Mouse (Mus musculus) intestine, embryonic 16.5 days (tissue): ENCODE results near the gene Tmigd3. TPM values are rescaled to one million over a fixed set of nuclear protein-coding genes. Genes with fewer than 3 reads are reported as not detected.

ENCODE experiments used
- ATAC-seq: fragments of 200-750 bp; cut with Nextera tagmentation; 2 replicates; pipeline ENCODE4 v1.8.0; 2017; ENCODE audit warnings: moderate TSS enrichment, moderate library complexity
- H3K27ac ChIP-seq: fragments of 300-500 bp; sonication (generic); 2 replicates; pipeline ENCODE4 v1.5.1; 2014; ENCODE audit warnings: mild to moderate bottlenecking, low read length
- H3K27me3 ChIP-seq: fragments of 300-500 bp; sonication (generic); replicated peaks from 2 replicates; pipeline ENCODE4 v1.6.1; 2014; ENCODE audit warnings: low read length, control low read depth, mixed read lengths; ENCODE audit not compliant: control insufficient read depth, insufficient read depth
- H3K36me3 ChIP-seq: fragments of 300-500 bp; sonication (generic); 2 replicates; pipeline ENCODE4 v1.6.1; 2014; ENCODE audit warnings: low read length, control low read depth; ENCODE audit not compliant: control insufficient read depth, insufficient read depth
- H3K4me1 ChIP-seq: fragments of 300-500 bp; sonication (generic); 2 replicates; pipeline ENCODE4 v1.6.1; 2014; ENCODE audit warnings: low read length, control low read depth, mixed read lengths; ENCODE audit not compliant: control insufficient read depth, insufficient read depth
- H3K4me2 ChIP-seq: fragments of 300-500 bp; sonication (generic); 2 replicates; pipeline ENCODE4 v1.6.1; 2014; ENCODE audit warnings: low read depth, low read length, control low read depth
- H3K4me3 ChIP-seq: fragments of 300-500 bp; sonication (generic); 2 replicates; pipeline ENCODE4 v1.5.1; 2014; ENCODE audit warnings: mild to moderate bottlenecking, low read length
- H3K9ac ChIP-seq: fragments of 300-500 bp; sonication (generic); 2 replicates; pipeline ENCODE4 v1.6.1; 2014; ENCODE audit warnings: low read depth, low read length
- H3K9me3 ChIP-seq: fragments of 300-500 bp; sonication (generic); 2 replicates; pipeline ENCODE4 v1.6.1; 2016; ENCODE audit warnings: low read length, control low read depth; ENCODE audit not compliant: control insufficient read depth
- WGBS: fragments of 180-500 bp; shearing (Covaris S2); extraction: QIAGEN DNeasy Blood & Tissue Kit; methylation state at CpG from one replicate; pipeline ENCODE4 v1.1.7; 2014; 5-methylcytosine and 5-hydroxymethylcytosine counted together
- polyA plus RNA-seq: library from polyadenylated mRNA; unstranded; fragments of >200 nt; fragmentation: Nextera tagmentation; extraction: Ambion mirVana; gene quantifications from 2 replicates; pipeline ENCODE4 v1.2.1, GENCODE M21; 2015

The Tmigd3 gene
- polyA plus RNA-seq, 1 experiment from 2014 or later: 0.79 TPM

- Histone ChIP-seq H3K36me3 (no peaks in the 10 kb centered on the region), H3K27ac (no peak overlapping the region), H3K9ac (no peak overlapping the region), H3K4me2 (no peak overlapping the region), H3K4me3 (no peak overlapping the region), H3K4me1 (no peaks in the 10 kb centered on the region), H3K9me3 (no peaks in the 10 kb centered on the region), H3K27me3 (no peaks in the 10 kb centered on the region)
- ATAC-seq: no peak
- WGBS: 93% methylated on average over 7 of the region's 7 CpGs
Measured at GRCm38 (mm10) chr3:105882105-105882504, 11.4 kb downstream of the Tmigd3 start.

GRCm38 (mm10) chr3:105883111-105883510 lies 12.4 kb downstream of the Tmigd3 start:
- H3K9ac ChIP-seq: no peak overlapping the region

GRCm38 (mm10) chr3:105888961-105889360 lies 18.3 kb downstream of the Tmigd3 start:
- ATAC-seq: no peak
- WGBS: 84% methylated on average over 3 of the region's 3 CpGs

More at GRCm38 (mm10) chr3:105883111-105883510, 12.4 kb downstream of the Tmigd3 start:
- WGBS: 88% methylated on average over 2 of the region's 2 CpGs
- H3K4me3 ChIP-seq: no peak overlapping the region
- no peaks in the 10 kb centered on the region for H3K4me1 ChIP-seq
- no peaks in the 10 kb centered on the region for H3K27me3 ChIP-seq
- H3K4me2 ChIP-seq: no peak overlapping the region
- H3K36me3 ChIP-seq: no peaks in the 10 kb centered on the region
- no peaks in the 10 kb centered on the region for H3K9me3 ChIP-seq
- no peak overlapping the region for H3K27ac ChIP-seq
- no peak for ATAC-seq

GRCm38 (mm10) chr3:105890220-105890619 lies 19.5 kb downstream of the Tmigd3 start:
- WGBS: 57% methylated on average over 4 of the region's 4 CpGs
- no peak overlapping the region for H3K4me2 ChIP-seq
- peaks cover 20% of the 10 kb centered on the region for H3K4me1 ChIP-seq
- no peak overlapping the region for H3K9ac ChIP-seq
- no peak for ATAC-seq
- H3K27ac ChIP-seq: no peak overlapping the region
- H3K4me3 ChIP-seq: no peak overlapping the region
- H3K27me3 ChIP-seq: no peaks in the 10 kb centered on the region
- no peaks in the 10 kb centered on the region for H3K9me3 ChIP-seq
- no peaks in the 10 kb centered on the region for H3K36me3 ChIP-seq

More at GRCm38 (mm10) chr3:105888961-105889360, 18.3 kb downstream of the Tmigd3 start:
- Histone ChIP-seq H3K4me3 (no peak overlapping the region), H3K27me3 (no peaks in the 10 kb centered on the region), H3K9me3 (no peaks in the 10 kb centered on the region), H3K4me2 (no peak overlapping the region), H3K9ac (no peak overlapping the region), H3K4me1 (peaks cover 8% of the 10 kb centered on the region), H3K27ac (no peak overlapping the region), H3K36me3 (no peaks in the 10 kb centered on the region)

GRCm38 (mm10) chr3:105891141-105891540 lies 20.4 kb downstream of the Tmigd3 start:
- 54% methylated on average over 3 of the region's 3 CpGs for WGBS
- Histone ChIP-seq H3K27ac (peak overlapping the region; percentile 50), H3K27me3 (no peaks in the 10 kb centered on the region), H3K4me1 (peaks cover 22% of the 10 kb centered on the region), H3K4me2 (no peak overlapping the region), H3K4me3 (no peak overlapping the region), H3K9ac (no peak overlapping the region), H3K36me3 (no peaks in the 10 kb centered on the region), H3K9me3 (no peaks in the 10 kb centered on the region)
- ATAC-seq: no peak

- WGBS: 78% methylated on average over 10 of the region's 10 CpGs
- Histone ChIP-seq H3K4me1 (peaks cover 22% of the 10 kb centered on the region), H3K4me2 (no peak overlapping the region), H3K9me3 (no peaks in the 10 kb centered on the region), H3K36me3 (no peaks in the 10 kb centered on the region), H3K27ac (peak overlapping the region; percentile 50), H3K27me3 (no peaks in the 10 kb centered on the region), H3K9ac (no peak overlapping the region), H3K4me3 (no peak overlapping the region)
- no peak for ATAC-seq
Measured at GRCm38 (mm10) chr3:105891760-105892571, 21.3 kb downstream of the Tmigd3 start.

- H3K9ac ChIP-seq: no peak overlapping the region
- no peak for ATAC-seq
- H3K36me3 ChIP-seq: no peaks in the 10 kb centered on the region
- H3K27me3 ChIP-seq: no peaks in the 10 kb centered on the region
- H3K4me1 ChIP-seq: peaks cover 22% of the 10 kb centered on the region
- 80% methylated on average over 19 of the region's 19 CpGs for WGBS
- H3K4me2 ChIP-seq: no peak overlapping the region
- no peak overlapping the region for H3K4me3 ChIP-seq
- no peak overlapping the region; the same call in 1 of the 2 replicates for H3K27ac ChIP-seq
- no peaks in the 10 kb centered on the region for H3K9me3 ChIP-seq
Measured at GRCm38 (mm10) chr3:105892572-105893495, 22.1 kb downstream of the Tmigd3 start.

GRCm38 (mm10) chr3:105893941-105894391 lies 23.3 kb downstream of the Tmigd3 start:
- H3K4me3 ChIP-seq: no peak overlapping the region
- H3K27me3 ChIP-seq: no peaks in the 10 kb centered on the region
- H3K9me3 ChIP-seq: no peaks in the 10 kb centered on the region
- no peaks in the 10 kb centered on the region for H3K36me3 ChIP-seq
- WGBS: 35% methylated on average over 6 of the region's 6 CpGs
- peaks cover 22% of the 10 kb centered on the region for H3K4me1 ChIP-seq
- no peak overlapping the region for H3K9ac ChIP-seq
- ATAC-seq: peak; percentile 45
- peak overlapping the region; percentile 81 for H3K27ac ChIP-seq
- peak overlapping the region; percentile 24; the same call in 1 of the 2 replicates for H3K4me2 ChIP-seq
